Mouse (Mus musculus) heart, postnatal 0 days (tissue): ENCODE measurements around the gene Zkscan7. TPM values are rescaled to one million over a fixed set of nuclear protein-coding genes. Genes with fewer than 3 reads are reported as not detected.

Experiments used
- ATAC-seq: fragments of 200-750 bp; cut with Nextera tagmentation; 2 replicates; pipeline ENCODE4 v1.8.0; 2017; ENCODE audit warnings: low read depth, moderate number of reproducible peaks, moderate library complexity; ENCODE audit not compliant: insufficient read depth
- DNase-seq: peaks from one replicate; pipeline ENCODE4 v3.0.0-alpha.2; 2016; ENCODE audit warnings: low spot score
- H3K27ac ChIP-seq: fragments of 300-500 bp; sonication (generic); 2 replicates; pipeline ENCODE4 v1.5.1; 2014; ENCODE audit warnings: low read depth, mild to moderate bottlenecking
- H3K27me3 ChIP-seq: fragments of 300-500 bp; sonication (generic); 2 replicates; pipeline ENCODE4 v1.6.1; 2014; ENCODE audit warnings: low read length, mixed read lengths; ENCODE audit not compliant: control insufficient read depth, insufficient read depth
- H3K36me3 ChIP-seq: fragments of 300-500 bp; sonication (generic); replicated peaks from 2 replicates; pipeline ENCODE4 v1.6.1; 2014; ENCODE audit warnings: low read length, mixed read lengths; ENCODE audit not compliant: control insufficient read depth, insufficient read depth
- H3K4me1 ChIP-seq: fragments of 300-500 bp; sonication (generic); 2 replicates; pipeline ENCODE4 v1.6.1; 2014; ENCODE audit warnings: antibody characterized with exemption; ENCODE audit not compliant: control insufficient read depth, insufficient read depth
- H3K4me2 ChIP-seq: fragments of 300-500 bp; sonication (generic); 2 replicates; pipeline ENCODE4 v1.6.1; 2014; ENCODE audit warnings: low read depth, mild to moderate bottlenecking, low read length, moderate library complexity
- H3K4me3 ChIP-seq: fragments of 300-500 bp; sonication (generic); 2 replicates; pipeline ENCODE4 v1.5.1; 2014; ENCODE audit warnings: low read depth, low read length
- H3K9ac ChIP-seq: fragments of 300-500 bp; sonication (generic); replicated peaks from 2 replicates; pipeline ENCODE4 v1.6.1; 2014; ENCODE audit warnings: low read depth, low read length, mixed read lengths
- H3K9me3 ChIP-seq: fragments of 300-500 bp; sonication (generic); replicated peaks from 2 replicates; pipeline ENCODE4 v1.6.1; 2016; ENCODE audit warnings: low read length; ENCODE audit not compliant: control insufficient read depth
- CTCF ChIP-seq: IDR thresholded peaks from 2 replicates; pipeline ENCODE4 v1.5.1; 2016; ENCODE audit warnings: antibody characterized with exemption, control low read depth, low read depth
- EP300 ChIP-seq: IDR thresholded peaks from 2 replicates; pipeline ENCODE4 v1.6.1; 2016; ENCODE audit warnings: antibody characterized with exemption, low read depth
- whole genome bisulfite sequencing: fragments of 180-500 bp; shearing (Covaris S2); extraction: QIAGEN DNeasy Blood & Tissue Kit; methylation state at CpG from one replicate; pipeline ENCODE4 v1.1.7; 2014; 5-methylcytosine and 5-hydroxymethylcytosine counted together
- polyA plus RNA-seq: library from polyadenylated mRNA; unstranded; fragments of >200 nt; fragmentation: Nextera tagmentation; extraction: Ambion mirVana; gene quantifications from 2 replicates; pipeline ENCODE4 v1.2.1, GENCODE M21; 2015
- total RNA-seq: library from RNA; depleted of rRNA; stranded (reverse); fragments of >200 nt; gene quantifications from 2 replicates; pipeline ENCODE4 v1.2.3, GENCODE M21; 2014; ENCODE audit warnings: low replicate concordance

The Zkscan7 gene
- total and polyA plus RNA-seq, 2 experiments from 2014 or later: 1.4 to 5.4 TPM

- 95% methylated on average over 4 of the region's 4 CpGs for WGBS
- no peaks in the 10 kb centered on the region for H3K4me1 ChIP-seq
- no peak for ATAC-seq
- peaks cover 32% of the 10 kb centered on the region for H3K9me3 ChIP-seq
- H3K27ac ChIP-seq: peak overlapping the region; percentile 67
- H3K27me3 ChIP-seq: no peaks in the 10 kb centered on the region
- no peak for DNase-seq
- peaks cover 94% of the 10 kb centered on the region for H3K36me3 ChIP-seq
- H3K9ac ChIP-seq: no peak overlapping the region
- no peak for TF ChIP-seq CTCF
- no peak for TF ChIP-seq EP300
- no peak overlapping the region for H3K4me2 ChIP-seq
- no peak overlapping the region for H3K4me3 ChIP-seq
Observed at GRCm38 (mm10) chr9:122855617-122856016, 29.9 kb upstream of the Zkscan7 start.

GRCm38 (mm10) chr9:122856716-122857115 lies 28.8 kb upstream of the Zkscan7 start:
- Histone ChIP-seq H3K4me3 (no peak overlapping the region), H3K27me3 (no peaks in the 10 kb centered on the region), H3K4me1 (no peaks in the 10 kb centered on the region), H3K4me2 (no peak overlapping the region), H3K36me3 (peaks cover 95% of the 10 kb centered on the region), H3K9ac (no peak overlapping the region), H3K27ac (no peak overlapping the region), H3K9me3 (peaks cover 43% of the 10 kb centered on the region)
- no peak for DNase-seq
- no peak for TF ChIP-seq CTCF
- no peak for TF ChIP-seq EP300
- no peak for ATAC-seq
- 98% methylated on average over 3 of the region's 3 CpGs for WGBS

- Histone ChIP-seq H3K4me2 (no peak overlapping the region), H3K36me3 (peaks cover 68% of the 10 kb centered on the region), H3K9me3 (peaks cover 39% of the 10 kb centered on the region), H3K27me3 (no peaks in the 10 kb centered on the region), H3K9ac (no peak overlapping the region), H3K27ac (no peak overlapping the region), H3K4me3 (no peak overlapping the region), H3K4me1 (peaks cover 21% of the 10 kb centered on the region)
- ATAC-seq (no peak), DNase-seq (no peak)
- TF ChIP-seq EP300 (no peak), CTCF (no peak)
Observed at GRCm38 (mm10) chr9:122860752-122861151, 24.7 kb upstream of the Zkscan7 start.

GRCm38 (mm10) chr9:122863731-122864130 lies 21.8 kb upstream of the Zkscan7 start:
- Histone ChIP-seq H3K9ac (no peak overlapping the region), H3K27ac (no peak overlapping the region), H3K27me3 (no peaks in the 10 kb centered on the region), H3K9me3 (peaks cover 38% of the 10 kb centered on the region), H3K36me3 (peaks cover 40% of the 10 kb centered on the region), H3K4me3 (no peak overlapping the region), H3K4me1 (peaks cover 21% of the 10 kb centered on the region), H3K4me2 (peak overlapping the region; percentile 22; the same call in 1 of the 2 replicates)
- peak; percentile 25; the same call in 1 of the 2 replicates for ATAC-seq
- TF ChIP-seq CTCF (no peak), EP300 (no peak)
- WGBS: 8% methylated on average over 2 of the region's 2 CpGs
- peak; percentile 10 for DNase-seq

GRCm38 (mm10) chr9:122864848-122865247 lies 20.6 kb upstream of the Zkscan7 start:
- TF ChIP-seq EP300: no peak
- Histone ChIP-seq H3K9ac (peak overlapping the region; percentile 80), H3K4me2 (peak overlapping the region; percentile 72), H3K9me3 (peaks cover 26% of the 10 kb centered on the region), H3K27ac (no peak overlapping the region; the same call in 1 of the 2 replicates), H3K36me3 (peaks cover 29% of the 10 kb centered on the region), H3K4me1 (peaks cover 21% of the 10 kb centered on the region), H3K4me3 (peak overlapping the region; percentile 75), H3K27me3 (no peaks in the 10 kb centered on the region)
- DNase-seq: no peak
- 55% methylated on average over 3 of the region's 3 CpGs for WGBS
- ATAC-seq: no peak

- peaks cover 20% of the 10 kb centered on the region for H3K36me3 ChIP-seq
- ATAC-seq: peak; percentile 91
- peak; percentile 90 for DNase-seq
- WGBS: 1% methylated on average over 33 of the region's 34 CpGs
- peak within 1 kb of the TSS; percentile 82 for H3K27ac ChIP-seq
- TF ChIP-seq EP300 (0 out of 2 replicates have a peak, but pooled peaks have one; percentile 28), CTCF (no peak)
- peaks cover 21% of the 10 kb centered on the region for H3K4me1 ChIP-seq
- H3K4me3 ChIP-seq: peak within 1 kb of the TSS; percentile 75
- H3K27me3 ChIP-seq: no peaks in the 10 kb centered on the region
- H3K9ac ChIP-seq: peak within 1 kb of the TSS; percentile 80
- peak within 1 kb of the TSS; percentile 72 for H3K4me2 ChIP-seq
- peaks cover 22% of the 10 kb centered on the region for H3K9me3 ChIP-seq
Observed at GRCm38 (mm10) chr9:122865697-122866166, 19.8 kb upstream of the Zkscan7 start, which contains the start of gene Zfp445. Zfp445 (minus strand) TSS chr9:122866006.
